Mouse (Mus musculus) left cerebral cortex, postnatal 36 days (tissue): ENCODE data around the gene Lrrc29. TPM values are rescaled to one million over a fixed set of nuclear protein-coding genes. Genes with fewer than 3 reads are reported as not detected.

ENCODE experiments used
- DNase-seq, 2 experiments: peaks; one replicate each; pipeline ENCODE4 v3.0.0; 2021 to 2022; ENCODE audit warnings: low spot score in 2 of 2, mixed read lengths in 1 of 2
- intact Hi-C: fragments of 180-260 bp; cut with DNase I; formaldehyde crosslinking; loops from one replicate; pipeline ENCODE4 v1.15.1; 2025
- microRNA-seq: library from miRNA; unstranded; fragments of <30 nt; microRNA quantifications from one replicate; pipeline ENCODE4 v1.2.0, GENCODE M21; 2022
- total RNA-seq, 2 experiments: library from RNA; stranded (reverse); gene quantifications; 2 replicates each; pipeline ENCODE4 v1.2.3; 2021

The Lrrc29 gene
- total RNA-seq, 2 experiments from 2014 or later, result 3.7 to 7.3 TPM

DNA sequence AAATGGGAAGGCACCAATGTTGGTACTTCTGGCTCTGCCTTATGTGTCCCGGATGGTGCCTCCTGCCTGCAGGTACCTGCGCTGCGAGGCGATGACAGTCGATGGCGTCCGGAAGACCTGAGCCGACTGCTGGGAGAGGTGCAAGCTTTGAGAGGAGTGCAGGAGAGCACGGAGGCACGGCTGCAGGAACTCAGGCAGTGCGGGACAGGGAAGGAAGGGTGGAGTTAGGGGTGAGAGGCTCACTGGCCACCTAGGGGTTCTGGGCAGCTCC lies 55.2 kb downstream of the Lrrc29 start:
- no peak for DNase-seq
- intact Hi-C loops, result no loop called here

GRCm38 (mm10) chr8:105270101-105270915 lies 55.8 kb downstream of the Lrrc29 start:
- intact Hi-C loops, result no loop called here

GRCm38 (mm10) chr8:105269461-105269947 lies 56.6 kb downstream of the Lrrc29 start, which contains the start of gene Hsf4:
Gene Hsf4 (plus strand): TSS chr8:105269801.
- intact Hi-C loops, result no loop called here
- peak; percentile 54 to 74 for DNase-seq

More at GRCm38 (mm10) chr8:105270101-105270915, 55.8 kb downstream of the Lrrc29 start:
- no peak for DNase-seq

DNA sequence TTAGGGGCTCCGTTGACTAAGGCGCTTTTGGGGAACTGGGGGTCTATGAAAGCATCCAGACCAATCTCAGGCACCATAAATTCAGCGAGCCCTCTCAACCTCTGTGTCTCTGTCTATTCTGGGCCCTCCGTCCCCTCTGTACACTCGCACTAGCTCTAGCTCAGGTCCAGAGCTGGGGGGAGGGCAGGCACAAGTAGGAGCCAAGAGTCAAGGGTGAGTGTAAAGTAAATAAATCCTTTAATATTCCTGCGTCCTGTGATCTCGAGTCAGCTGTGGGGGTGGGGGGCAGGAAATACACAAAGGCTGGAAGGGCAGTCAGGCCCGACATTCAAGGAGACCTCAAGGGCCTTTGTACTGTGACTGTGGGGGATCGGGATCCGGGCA lies 57.0 kb downstream of the Lrrc29 start:
- intact Hi-C loops, result no loop called here
- DNase-seq, result no peak

- intact Hi-C loops, result no loop called here
- peak; percentile 87 to 90 for DNase-seq
Observed at GRCm38 (mm10) chr8:105268342-105269074, 57.6 kb downstream of the Lrrc29 start.

- no peak for DNase-seq
- intact Hi-C loops, result no loop called here
Observed at GRCm38 (mm10) chr8:105266775-105267174, 59.3 kb downstream of the Lrrc29 start.

- intact Hi-C loops, result no loop called here
- no peak for DNase-seq
Observed at GRCm38 (mm10) chr8:105265128-105265527, 61.0 kb downstream of the Lrrc29 start.

- DNase-seq, result peak in 1 of 2 experiments; percentile 48
- intact Hi-C loops, result no loop called here
Observed at GRCm38 (mm10) chr8:105264024-105264982, 61.8 kb downstream of the Lrrc29 start, which contains the start of the genes Tradd and Fbxl8. Gene Tradd (minus strand): TSS chr8:105264609. Gene Fbxl8 (plus strand): TSS chr8:105264648.

DNA sequence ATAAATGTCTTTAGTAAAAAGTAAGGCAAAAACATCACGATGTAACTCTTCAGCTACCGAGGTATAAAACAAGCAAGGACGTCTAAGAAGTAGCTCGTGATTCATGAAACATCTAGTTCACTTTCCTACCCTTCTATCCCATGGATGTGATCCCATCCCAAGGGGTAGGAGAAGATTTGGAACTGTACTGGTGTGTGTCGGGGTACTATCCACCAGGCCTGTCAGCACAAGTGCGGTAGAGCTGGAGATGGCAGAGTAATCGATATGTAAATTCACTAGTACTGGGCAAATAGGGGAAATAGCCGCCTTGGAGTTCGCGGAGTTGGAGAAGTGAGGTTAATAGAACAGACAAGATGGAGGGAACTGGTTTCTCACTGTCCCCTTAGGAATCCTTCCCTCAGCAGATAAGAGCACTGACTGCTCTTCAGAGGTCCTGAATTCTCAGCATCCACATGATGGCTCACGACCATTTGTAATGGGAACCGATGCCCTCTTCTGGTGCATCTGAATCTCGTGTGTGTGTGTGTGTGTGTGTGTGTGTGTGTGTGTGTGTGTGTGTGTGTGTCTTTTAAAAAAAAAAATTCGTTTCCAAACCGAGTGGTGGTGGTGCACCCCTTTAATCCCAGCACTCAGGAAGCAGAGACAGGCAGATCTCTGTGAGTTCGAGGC lies 62.7 kb downstream of the Lrrc29 start:
- DNase-seq, result no peak
- intact Hi-C loops, result no loop called here

Small RNA genes lying within 50 kb of the gene (microRNA-seq; reads per million reads assigned to microRNA genes)
- gene Gm27320 (not detected), gene Mir328 (11,109 reads per million, percentile 96 among the genes with 10 or more reads in this experiment)

Other genes starting within 250 kb of the Lrrc29 start
- not detected for gene Ces3b, start 242.5 kb downstream of the Lrrc29 start, total RNA-seq
- gene Ces4a, start 194.5 kb downstream of the Lrrc29 start, total RNA-seq, result not detected
- 10 to 100 TPM; 21.4 to 24.1 TPM for gene Cbfb, start 155.6 kb downstream of the Lrrc29 start, total RNA-seq
- gene D230025D16Rik, start 101.1 kb downstream of the Lrrc29 start, total RNA-seq, result 10 to 100 TPM; 37.8 to 38.5 TPM
- gene B3gnt9, start 71.1 kb downstream of the Lrrc29 start, total RNA-seq, result 1 to 10 TPM; 2.4 to 5.0 TPM
- 1 to 10 TPM; 7.2 to 7.5 TPM for gene Tradd, start 61.7 kb downstream of the Lrrc29 start, total RNA-seq
- gene Fbxl8, start 61.6 kb downstream of the Lrrc29 start, total RNA-seq, result 1 to 10 TPM in 1 of 2 experiments, under 1 TPM in 1; 0.86 to 1.4 TPM
- 10 to 100 TPM; 11.5 to 12.0 TPM for gene Hsf4, start 56.5 kb downstream of the Lrrc29 start, total RNA-seq
- gene Nol3, start 50.1 kb downstream of the Lrrc29 start, total RNA-seq, result 10 to 100 TPM in 1 of 2 experiments, 1 to 10 TPM in 1; 9.2 to 11.8 TPM
- 10 to 100 TPM; 24.2 to 27.1 TPM for gene 4931428F04Rik, start 36.4 kb downstream of the Lrrc29 start, total RNA-seq
- gene Exoc3l, start 30.2 kb downstream of the Lrrc29 start, total RNA-seq, result 1 to 10 TPM in 1 of 2 experiments, under 1 TPM in 1; 0.79 to 1.8 TPM
- gene E2f4, start 28.6 kb downstream of the Lrrc29 start, total RNA-seq, result 10 to 100 TPM; 32.4 to 33.7 TPM
- gene Elmo3, start 20.7 kb downstream of the Lrrc29 start, total RNA-seq, result 1 to 10 TPM; 1.0 to 1.7 TPM
- gene Tmem208, start 76 bp upstream of the Lrrc29 start, total RNA-seq, result 10 to 100 TPM; 38.5 to 43.6 TPM
- gene Fhod1, start 21.7 kb upstream of the Lrrc29 start, total RNA-seq, result 1 to 10 TPM; 2.3 to 3.7 TPM
- gene Slc9a5, start 22.6 kb upstream of the Lrrc29 start, total RNA-seq, result 10 to 100 TPM; 34.1 to 44.5 TPM
- gene Plekhg4, start 47.0 kb upstream of the Lrrc29 start, total RNA-seq, result 1 to 10 TPM; 1.3 to 5.5 TPM
- not detected for gene Kctd19, start 87.2 kb upstream of the Lrrc29 start, total RNA-seq
- gene Lrrc36, start 87.3 kb upstream of the Lrrc29 start, total RNA-seq, result under 1 TPM; 0.32 to 0.37 TPM
- gene Tppp3, start 145.2 kb upstream of the Lrrc29 start, total RNA-seq, result 10 to 100 TPM; 36.1 to 46.4 TPM
- gene Zdhhc1, start 170.6 kb upstream of the Lrrc29 start, total RNA-seq, result 10 to 100 TPM; 33.2 to 45.3 TPM
- gene Hsd11b2, start 192.5 kb upstream of the Lrrc29 start, total RNA-seq, result under 1 TPM in 1 of 2 experiments, not detected in 1; 0.20 TPM
- gene Atp6v0d1, start 239.8 kb upstream of the Lrrc29 start, total RNA-seq, result 100 to 1,000 TPM; 305 to 349 TPM